Mouse (Mus musculus) layer of hippocampus, postnatal 25 days (tissue): Measurements from ENCODE around the gene Il12rb1. TPM values are rescaled to one million over a fixed set of nuclear protein-coding genes. Genes with fewer than 3 reads are reported as not detected.

Experiments used
- DNase-seq, 2 experiments: peaks; one replicate each; pipeline ENCODE4 v3.0.0; 2022; ENCODE audit warnings: mixed read lengths in 2 of 2, low spot score in 1 of 2; ENCODE audit errors: extremely low spot score in 1 of 2
- total RNA-seq, 2 experiments: library from RNA; stranded (reverse); gene quantifications; 2 replicates each; pipeline ENCODE4 v1.2.3; 2021

The Il12rb1 gene
- total RNA-seq, 2 experiments from 2014 or later: 0.94 to 1.4 TPM

GRCm38 (mm10) chr8:70845108-70845507 lies 36.9 kb downstream of the Il12rb1 start:
- DNase-seq: no peak

DNA sequence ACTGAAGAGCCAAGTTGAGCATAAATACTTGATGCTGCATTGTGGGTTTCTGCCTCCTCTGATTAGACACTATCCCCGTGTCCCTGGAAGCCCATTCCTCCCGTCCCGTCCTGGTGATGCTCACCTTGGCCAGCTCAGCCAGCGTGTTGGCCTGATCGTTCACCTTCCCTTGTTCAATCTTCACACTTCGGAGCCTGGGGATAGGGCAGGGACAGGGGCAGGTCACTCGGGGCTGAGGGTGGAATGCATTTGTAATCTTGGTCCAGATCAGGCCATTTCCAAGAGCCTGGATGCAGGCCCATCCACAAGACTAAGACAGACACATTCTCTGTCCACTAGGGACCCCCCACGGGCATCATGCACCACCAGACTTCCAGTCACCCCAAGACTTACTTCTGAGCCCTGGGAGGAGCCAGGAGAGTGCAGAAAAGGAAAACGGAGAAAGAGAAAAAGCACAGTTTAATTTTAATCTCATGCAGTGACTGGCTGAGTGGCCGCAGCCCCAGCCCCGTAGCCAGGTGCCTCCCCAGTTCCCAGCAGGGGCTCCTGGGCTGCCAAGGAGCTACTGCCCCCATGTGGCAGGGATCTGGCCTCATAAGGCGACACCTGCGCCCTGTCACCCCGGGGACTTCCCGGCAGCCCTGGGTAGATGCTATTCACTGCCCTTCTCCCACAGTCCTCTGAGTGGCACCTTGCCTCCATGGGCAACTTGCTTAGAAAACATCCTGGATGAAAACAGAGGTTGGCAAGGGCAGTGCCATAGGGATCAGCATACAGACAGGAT lies 38.3 kb downstream of the Il12rb1 start:
- DNase-seq: no peak

DNA sequence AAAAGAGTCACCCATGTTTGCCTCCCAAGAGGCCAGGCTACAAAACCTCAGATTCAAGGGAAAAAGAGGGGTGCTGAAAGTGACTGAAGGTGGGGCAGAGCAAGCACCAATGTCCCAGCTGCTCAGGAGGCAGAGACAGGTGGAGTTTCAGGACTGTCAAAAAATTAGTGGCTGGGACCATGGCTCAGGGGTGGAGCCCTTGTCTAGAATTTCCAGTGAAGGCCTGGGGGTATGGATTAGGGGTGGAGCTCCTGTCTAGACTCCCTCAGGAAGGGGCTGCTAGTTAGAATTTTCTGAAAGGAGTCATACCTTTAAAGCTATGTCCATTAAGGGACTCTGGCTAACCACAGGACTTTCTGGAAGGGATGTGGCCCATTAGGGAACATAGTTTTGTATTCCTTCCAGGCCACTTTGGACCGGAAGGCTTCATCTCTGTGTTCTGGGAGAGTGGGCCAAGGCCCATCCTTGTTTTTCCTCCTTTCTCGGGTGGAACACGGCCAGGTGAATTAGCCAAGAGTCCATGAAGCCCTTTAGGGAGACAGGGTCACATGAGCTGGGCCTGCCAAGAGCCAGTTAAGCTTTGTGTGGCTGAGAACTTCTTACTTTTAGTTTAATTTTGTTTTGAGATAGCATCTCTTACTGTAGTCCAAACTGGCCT lies 41.2 kb downstream of the Il12rb1 start:
- no peak for DNase-seq

- no peak for DNase-seq
These were observed 42.0 kb downstream of the Il12rb1 start for GRCm38 (mm10) chr8:70850132-70850845.

- DNase-seq: no peak
These were observed 42.7 kb downstream of the Il12rb1 start for GRCm38 (mm10) chr8:70850947-70851346.

GRCm38 (mm10) chr8:70851837-70852236 lies 43.6 kb downstream of the Il12rb1 start:
- no peak for DNase-seq

- no peak for DNase-seq
These were observed 44.5 kb downstream of the Il12rb1 start for GRCm38 (mm10) chr8:70852595-70853231.

GRCm38 (mm10) chr8:70853863-70854262 lies 45.6 kb downstream of the Il12rb1 start:
- DNase-seq: no peak

DNA sequence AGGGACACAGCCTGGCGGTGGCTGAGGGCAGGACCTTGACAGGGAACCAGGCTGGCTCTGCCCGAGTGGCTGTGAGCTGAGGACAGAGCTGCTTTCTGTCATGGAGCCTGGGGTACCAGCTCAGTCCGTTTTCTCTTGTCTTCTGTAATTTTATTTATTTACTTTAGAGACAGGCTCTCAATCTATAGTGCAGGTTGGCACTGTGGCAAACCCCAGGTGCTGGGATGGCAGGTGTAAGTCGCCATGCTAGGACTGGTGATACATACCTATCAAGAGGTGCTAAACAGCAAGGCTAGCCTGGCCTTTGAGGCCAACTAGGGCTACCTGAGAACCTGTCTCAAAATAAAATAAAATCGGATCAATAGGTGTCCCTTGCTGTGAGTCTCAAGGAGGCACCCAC lies 47.8 kb downstream of the Il12rb1 start:
- no peak for DNase-seq

DNA sequence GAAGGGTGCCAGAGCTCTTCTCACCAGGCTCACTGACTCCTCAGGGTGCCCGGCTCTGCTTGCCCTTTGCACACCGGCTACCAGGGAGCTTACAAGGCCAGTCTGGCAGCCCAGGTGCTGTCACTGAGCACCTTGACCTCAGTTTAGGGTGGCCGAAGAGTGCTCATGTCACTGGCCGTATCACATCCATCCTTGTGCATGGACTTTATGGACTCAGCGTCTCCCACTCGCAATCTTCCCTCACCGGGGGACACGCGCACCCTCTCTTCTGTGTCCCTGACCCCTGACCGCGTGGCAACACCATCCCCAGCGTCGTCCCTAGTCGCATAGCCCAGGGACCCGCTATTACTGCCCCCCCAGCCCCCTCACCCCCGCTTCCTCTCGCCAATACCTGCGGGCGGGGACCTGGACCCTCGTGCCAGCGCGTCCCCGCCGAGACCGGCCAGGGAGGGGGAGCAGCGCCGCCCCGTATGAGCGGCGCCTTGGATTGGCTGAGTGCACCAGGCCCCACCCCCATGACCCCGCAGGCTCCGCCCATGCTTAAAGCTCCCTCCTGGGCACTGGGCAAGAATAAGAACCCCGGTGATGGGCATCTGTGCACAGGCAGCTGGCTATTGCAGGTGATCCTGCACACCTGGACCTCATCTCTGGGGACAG lies 48.4 kb downstream of the Il12rb1 start:
- peak in 1 of 2 experiments; percentile 70 for DNase-seq

- DNase-seq: no peak
These were observed 49.3 kb downstream of the Il12rb1 start for GRCm38 (mm10) chr8:70857516-70857915.

DNA sequence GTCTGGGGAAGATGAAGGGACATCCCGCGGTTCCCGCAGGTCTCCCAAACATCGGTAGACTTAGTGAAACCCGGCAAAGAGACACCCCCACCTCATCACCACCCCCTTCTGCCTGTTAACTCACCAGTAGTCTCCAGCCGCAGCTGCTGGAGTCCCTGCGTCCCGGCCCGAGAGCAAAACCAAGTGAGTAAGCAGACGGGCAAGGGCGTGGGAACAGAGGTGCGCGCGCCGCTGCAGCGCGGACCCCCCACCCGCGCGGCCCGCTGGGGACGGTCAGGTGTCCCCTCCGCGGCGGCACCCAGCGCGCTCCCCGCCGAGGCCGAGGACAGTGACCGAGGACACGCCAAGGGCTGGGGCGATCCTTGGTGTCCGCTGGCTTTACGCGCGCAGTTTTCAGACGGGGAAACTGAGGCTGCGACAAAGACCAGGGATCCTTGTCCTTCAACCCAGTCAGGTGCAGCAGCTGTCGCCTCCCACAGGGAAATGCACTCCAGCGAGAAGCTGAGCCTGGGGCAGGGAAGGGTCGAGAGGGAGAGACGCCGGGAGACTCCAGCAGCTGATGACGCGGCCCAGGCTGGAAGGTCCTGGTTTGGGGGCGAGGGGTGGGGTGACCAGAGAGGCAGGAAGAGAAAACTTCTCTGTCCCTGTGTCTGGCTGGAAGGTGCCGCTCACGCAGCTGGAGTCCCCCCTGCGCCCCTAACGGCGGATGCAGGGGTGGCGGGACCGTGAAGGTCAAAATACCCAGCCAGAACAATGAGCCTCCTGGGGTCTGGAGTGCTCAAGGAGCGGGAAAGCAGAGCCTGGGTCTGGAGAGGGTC lies 54.8 kb downstream of the Il12rb1 start, which contains the start of gene Kcnn1:
Kcnn1 (minus strand) TSS at position 435 of the 818 bp plus-strand sequence.
- DNase-seq: no peak

DNA sequence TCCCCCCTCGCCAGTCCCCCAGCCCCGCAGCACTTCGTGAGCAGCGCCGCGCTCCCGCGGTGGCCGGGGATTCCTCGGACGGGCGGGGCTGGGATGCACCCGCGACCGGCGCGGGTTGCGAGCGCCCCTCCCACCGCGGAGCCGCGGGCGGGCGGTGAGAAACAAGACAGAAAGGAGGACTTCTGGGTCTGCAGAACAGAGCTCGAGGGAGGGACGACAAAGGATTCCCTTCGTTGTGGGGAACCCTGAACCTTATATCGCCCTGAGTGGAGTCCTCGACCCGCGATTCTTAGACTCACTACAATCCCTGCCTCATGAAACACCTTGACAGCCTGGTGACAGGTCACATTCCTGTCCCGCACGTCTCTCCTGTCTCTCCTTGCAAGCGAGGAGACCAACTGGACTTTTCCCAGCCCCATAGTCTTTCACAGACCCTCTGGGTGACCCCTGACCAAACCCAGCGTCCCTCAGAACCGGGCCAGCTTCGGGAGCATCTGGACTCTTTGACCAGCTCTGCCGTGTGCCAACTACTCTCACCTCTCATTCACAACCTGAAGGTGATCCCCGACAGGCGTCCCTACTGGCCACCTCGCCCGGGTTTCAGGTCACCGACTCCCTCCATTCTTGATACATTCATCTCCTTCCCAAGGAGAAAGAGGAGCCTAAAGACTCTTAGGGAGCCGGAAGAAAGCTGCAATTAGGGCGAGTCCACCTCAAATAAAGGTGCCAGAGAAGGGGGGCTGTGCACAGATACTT lies 55.9 kb downstream of the Il12rb1 start:
- no peak for DNase-seq

DNA sequence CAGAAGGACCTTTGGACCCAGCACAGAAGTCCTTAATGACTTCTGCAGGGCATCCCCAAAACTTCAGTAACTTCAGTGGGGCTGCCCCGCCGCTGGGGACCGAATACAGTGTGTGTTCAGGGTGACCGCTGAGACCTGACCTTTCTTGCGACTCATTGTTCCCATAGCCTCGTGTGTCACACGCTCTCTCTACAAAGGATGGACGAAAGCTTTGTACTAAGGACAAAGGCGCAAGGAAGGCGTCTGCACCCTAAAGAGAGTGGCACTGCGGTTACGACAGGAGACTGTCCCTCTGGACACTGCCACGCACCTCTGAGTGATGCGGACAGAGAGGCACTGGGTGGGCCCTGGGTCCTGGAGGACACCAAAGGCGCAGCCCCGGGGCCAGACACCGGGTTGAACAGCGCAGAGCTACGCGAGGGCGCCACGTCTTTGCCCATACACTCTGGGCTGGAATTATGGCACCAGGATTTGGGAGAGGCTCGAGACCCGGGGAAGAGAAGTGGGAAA lies 56.5 kb downstream of the Il12rb1 start:
- no peak for DNase-seq

DNA sequence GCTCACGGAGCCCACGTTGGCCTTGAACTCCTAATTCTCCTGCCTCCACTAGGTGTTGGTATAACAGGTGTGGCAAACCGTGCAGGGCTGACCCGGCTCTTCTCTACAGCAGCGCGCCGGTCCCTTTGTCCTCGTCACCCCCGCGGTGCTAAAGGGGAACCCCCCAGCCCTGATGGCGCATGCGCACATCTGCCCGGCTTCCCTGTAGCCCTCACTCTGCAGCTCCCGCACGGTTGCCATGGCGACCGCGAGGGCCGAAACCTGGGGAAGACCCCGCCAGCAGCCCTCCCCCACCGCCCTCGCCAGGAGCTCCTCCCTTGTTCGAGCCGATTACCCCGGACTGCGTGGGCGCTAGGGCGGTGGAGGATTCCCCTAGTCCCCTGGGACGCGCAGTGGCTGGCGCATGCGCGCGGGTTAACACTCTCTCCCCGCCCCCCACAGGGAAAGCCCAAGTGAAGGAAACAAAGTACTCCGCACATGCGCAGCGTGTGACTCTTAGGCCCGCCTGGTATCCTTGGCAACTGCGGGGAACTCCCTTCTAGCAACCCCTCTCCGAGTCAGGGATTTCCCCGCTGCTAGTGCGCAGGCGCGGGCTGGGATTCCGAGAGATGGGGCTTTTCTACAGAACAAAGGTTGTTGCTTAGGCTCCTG lies 57.2 kb downstream of the Il12rb1 start:
- peak; percentile 98 to 99 for DNase-seq

DNA sequence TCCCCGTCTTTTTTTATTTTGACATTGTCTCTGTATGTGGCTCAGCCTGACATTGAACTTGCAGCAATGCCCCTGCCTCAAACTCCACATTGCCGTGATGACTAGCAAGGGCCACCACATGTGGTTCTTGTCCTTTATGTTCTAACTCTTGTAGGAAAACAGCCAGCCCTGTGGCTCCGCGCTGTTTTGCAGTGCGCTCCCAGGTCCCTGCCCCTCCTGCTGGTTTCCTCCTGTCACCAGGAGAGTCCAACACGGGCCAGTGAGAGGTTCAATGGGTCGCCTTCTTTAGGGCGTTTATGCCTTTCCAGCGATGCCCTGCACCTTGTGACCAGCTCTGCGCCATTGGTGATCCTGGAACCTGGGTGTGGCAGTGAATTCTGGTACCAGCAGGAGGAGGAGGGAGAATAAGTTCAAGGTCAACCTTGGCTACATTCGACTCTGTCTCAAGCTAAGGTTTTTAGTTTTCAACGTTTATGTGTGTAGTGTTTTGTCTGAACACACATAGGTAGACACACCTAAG lies 57.8 kb downstream of the Il12rb1 start:
- DNase-seq: no peak

GRCm38 (mm10) chr8:70866566-70866965 lies 58.3 kb downstream of the Il12rb1 start:
- no peak for DNase-seq
